ENCODE assay signal across 22 mouse cellular contexts in genomic region chr2:38367023-38367422, GRCm38 (mm10). TPM values are rescaled to one million over a fixed set of nuclear protein-coding genes. Genes with fewer than 3 reads are reported as not detected.
A peak's percentile ranks its signal among the peaks of the same experiment; 100 is the strongest.
DNase-seq lines count a peak whose midpoint lies in the region; ATAC-seq and TF ChIP-seq lines count a peak whose summit lies in the region.
"Had no signal": no experiment of that assay in that cellular context is flagged by ENCODE, and none has a peak within 500 bp of the region (broad histone marks: within the 10 kb centered on the region; RNA-seq: fewer than 3 reads in every experiment).

No protein-coding gene starts in this region.

- no peak overlapping the region for H3K9ac ChIP-seq in intestine, postnatal 0 days (ENCODE audit: low read depth, low read length)
- no peak overlapping the region for H3K9ac ChIP-seq in intestine, embryonic 16.5 days (ENCODE audit: low read depth, low read length)
- H3K9ac ChIP-seq in forebrain, embryonic 11.5 days (ENCODE audit: low read length), result 0 out of 2 replicates have a peak overlapping the region, but pooled peaks have one; percentile 12
- no peak overlapping the region for H3K9ac ChIP-seq in forebrain, embryonic 15.5 days (replicated peaks)
- H3K9ac ChIP-seq in midbrain, embryonic 11.5 days (ENCODE audit: low read length), result no peak overlapping the region
- H3K9ac ChIP-seq: liver, embryonic 14.5 days had no signal

- H3K4me1 ChIP-seq in intestine, postnatal 0 days (replicated peaks; ENCODE audit: control insufficient read depth, insufficient read depth, low read length), result no peaks in the 10 kb centered on the region
- peaks cover 4% of the 10 kb centered on the region; the same call in 1 of the 2 replicates for H3K4me1 ChIP-seq in intestine, embryonic 16.5 days (ENCODE audit: control insufficient read depth, insufficient read depth, low read length)
- peaks cover 7% of the 10 kb centered on the region for H3K4me1 ChIP-seq in forebrain, embryonic 11.5 days (replicated peaks; ENCODE audit: control insufficient read depth, insufficient read depth, low read length)
- peaks cover 30% of the 10 kb centered on the region for H3K4me1 ChIP-seq in forebrain, embryonic 15.5 days
- H3K4me1 ChIP-seq in midbrain, embryonic 11.5 days (ENCODE audit: control insufficient read depth, insufficient read depth, low read length), result no peaks in the 10 kb centered on the region; the same call in 1 of the 2 replicates
- no peaks in the 10 kb centered on the region for H3K4me1 ChIP-seq in kidney, adult 2 months (ENCODE audit: control insufficient read depth, insufficient read depth, low read length)

- peaks cover 75% of the 10 kb centered on the region for H3K27me3 ChIP-seq in intestine, postnatal 0 days (replicated peaks; ENCODE audit: control insufficient read depth, insufficient read depth, low read length)
- peaks cover 58% of the 10 kb centered on the region for H3K27me3 ChIP-seq in intestine, embryonic 16.5 days (replicated peaks; ENCODE audit: control insufficient read depth, insufficient read depth, low read length)
- H3K27me3 ChIP-seq in forebrain, embryonic 11.5 days (ENCODE audit: control insufficient read depth, insufficient read depth, low read length), result no peaks in the 10 kb centered on the region; the same call in 1 of the 2 replicates
- H3K27me3 ChIP-seq in forebrain, embryonic 15.5 days, result no peaks in the 10 kb centered on the region
- peaks cover 94% of the 10 kb centered on the region for H3K27me3 ChIP-seq in midbrain, embryonic 11.5 days (ENCODE audit: control insufficient read depth, insufficient read depth, low read length)
- H3K27me3 ChIP-seq in kidney, adult 2 months (replicated peaks; ENCODE audit: control insufficient read depth, insufficient read depth, low read length), result 0 out of 2 replicates have a peak, but pooled peaks cover 2% of the 10 kb centered on the region

- H3K27ac ChIP-seq in intestine, postnatal 0 days (ENCODE audit: low read depth, low read length), result no peak overlapping the region
- H3K27ac ChIP-seq in intestine, embryonic 16.5 days (ENCODE audit: low read length), result no peak overlapping the region
- no peak overlapping the region for H3K27ac ChIP-seq in forebrain, embryonic 11.5 days (ENCODE audit: low read depth, low read length)
- H3K27ac ChIP-seq in forebrain, embryonic 15.5 days (replicated peaks), result peak overlapping the region; percentile 47; the same call in 1 of the 2 replicates
- no peak overlapping the region for H3K27ac ChIP-seq in midbrain, embryonic 11.5 days (ENCODE audit: low read depth, low read length)
- no peak overlapping the region for H3K27ac ChIP-seq in kidney, adult 2 months (ENCODE audit: insufficient read depth, low read depth, low read length)
- H3K27ac ChIP-seq: hindbrain, postnatal 0 days; liver, embryonic 14.5 days had no signal

- 6% methylated on average over 9 of the region's 9 CpGs for WGBS in intestine, postnatal 0 days
- WGBS in intestine, embryonic 16.5 days, result 5% methylated on average over 9 of the region's 9 CpGs
- 36% methylated on average over 9 of the region's 9 CpGs for WGBS in forebrain, embryonic 11.5 days
- 29% methylated on average over 9 of the region's 9 CpGs for WGBS in forebrain, embryonic 15.5 days
- WGBS in midbrain, embryonic 11.5 days, result 14% methylated on average over 9 of the region's 9 CpGs
- 30% methylated on average over 9 of the region's 9 CpGs for WGBS in kidney, adult 2 months

- no peaks in the 10 kb centered on the region for H3K9me3 ChIP-seq in intestine, postnatal 0 days (ENCODE audit: control insufficient read depth)
- H3K9me3 ChIP-seq in intestine, embryonic 16.5 days (ENCODE audit: control insufficient read depth, low read length), result no peaks in the 10 kb centered on the region
- no peaks in the 10 kb centered on the region for H3K9me3 ChIP-seq in forebrain, embryonic 11.5 days (ENCODE audit: control insufficient read depth, low read length)
- H3K9me3 ChIP-seq in forebrain, embryonic 15.5 days, result no peaks in the 10 kb centered on the region
- H3K9me3 ChIP-seq in midbrain, embryonic 11.5 days (ENCODE audit: control insufficient read depth, low read length), result no peaks in the 10 kb centered on the region

- no peak overlapping the region for H3K4me3 ChIP-seq in intestine, postnatal 0 days (ENCODE audit: low read depth, low read length)
- H3K4me3 ChIP-seq in intestine, embryonic 16.5 days (ENCODE audit: low read length), result no peak overlapping the region
- H3K4me3 ChIP-seq in forebrain, embryonic 11.5 days (ENCODE audit: low read depth, low read length), result no peak overlapping the region
- no peak overlapping the region for H3K4me3 ChIP-seq in forebrain, embryonic 15.5 days
- H3K4me3 ChIP-seq in midbrain, embryonic 11.5 days (ENCODE audit: low read depth, low read length), result no peak overlapping the region
- H3K4me3 ChIP-seq in kidney, adult 2 months (ENCODE audit: insufficient read depth, low read depth, low read length), result no peak overlapping the region
- H3K4me3 ChIP-seq: megakaryocyte, embryonic 14.5 days had no signal

- no peak for TF ChIP-seq CTCF in intestine, postnatal 0 days (IDR thresholded peaks at IDR 0.05; ENCODE audit: low read depth)
- TF ChIP-seq CTCF in kidney, adult 2 months (conservative IDR thresholded peaks at IDR 0.05; ENCODE audit: insufficient read depth, insufficient read length, low read depth, low read length), result no peak

- 0 out of 2 replicates have a peak overlapping the region, but pooled peaks have one; percentile 2 for H3K4me2 ChIP-seq in intestine, postnatal 0 days (replicated peaks; ENCODE audit: low read depth)
- H3K4me2 ChIP-seq in intestine, embryonic 16.5 days (ENCODE audit: low read depth, low read length), result no peak overlapping the region
- H3K4me2 ChIP-seq in forebrain, embryonic 11.5 days (ENCODE audit: low read depth, low read length, severe bottlenecking), result no peak overlapping the region
- H3K4me2 ChIP-seq in forebrain, embryonic 15.5 days (replicated peaks), result no peak overlapping the region
- no peak overlapping the region for H3K4me2 ChIP-seq in midbrain, embryonic 11.5 days

- no peaks in the 10 kb centered on the region for H3K36me3 ChIP-seq in intestine, postnatal 0 days (ENCODE audit: control insufficient read depth, insufficient read depth)
- H3K36me3 ChIP-seq in intestine, embryonic 16.5 days (ENCODE audit: control insufficient read depth, insufficient read depth, low read length), result no peaks in the 10 kb centered on the region
- H3K36me3 ChIP-seq in forebrain, embryonic 11.5 days (ENCODE audit: control insufficient read depth, insufficient read depth, low read length), result peaks cover 19% of the 10 kb centered on the region
- H3K36me3 ChIP-seq in forebrain, embryonic 15.5 days, result peaks cover 33% of the 10 kb centered on the region
- 0 out of 2 replicates have a peak, but pooled peaks cover 2% of the 10 kb centered on the region for H3K36me3 ChIP-seq in midbrain, embryonic 11.5 days (ENCODE audit: control insufficient read depth, insufficient read depth, low read length)
- H3K36me3 ChIP-seq in kidney, adult 2 months (ENCODE audit: control insufficient read depth, insufficient read depth, low read length), result no peaks in the 10 kb centered on the region

- no peak for ATAC-seq in intestine, postnatal 0 days
- no peak for ATAC-seq in intestine, embryonic 16.5 days
- ATAC-seq in forebrain, embryonic 11.5 days (replicated peaks; ENCODE audit: low FRiP score), result peak; percentile 22; the same call in 1 of the 2 replicates
- ATAC-seq in forebrain, embryonic 15.5 days (replicated peaks), result peak; percentile 34; the same call in 1 of the 2 replicates
- peak; percentile 34; the same call in 1 of the 2 replicates for ATAC-seq in midbrain, embryonic 11.5 days (ENCODE audit: low FRiP score)
- ATAC-seq in monocyte, adult 5-6 weeks (replicated peaks; ENCODE audit: insufficient number of reproducible peaks, low FRiP score, low TSS enrichment, poor library complexity, severe bottlenecking), result no peak
- ATAC-seq: hindbrain, postnatal 0 days; lung, postnatal 0 days had no signal

- DNase-seq in forebrain, embryonic 11.5 days (ENCODE audit: low spot score), result no peak
- peak; percentile 89 for DNase-seq in midbrain, embryonic 11.5 days (ENCODE audit: low spot score, missing footprints)
- no peak for DNase-seq in left cerebral cortex, adult 18-20 months (ENCODE audit: low spot score in 2 of 2)
- no peak for DNase-seq in kidney, adult 2 months
- DNase-seq: adrenal gland, postnatal 36 days; cerebellum, adult 8-10 months; heart, adult 18-20 months; kidney, adult 9 months; kidney, postnatal 4 days; left cerebral cortex, postnatal 4 days; right cerebral cortex, adult 18-20 months had no signal

- no peak for TF ChIP-seq POLR2A in kidney, adult 2 months (IDR thresholded peaks at IDR 0.05; ENCODE audit: low read depth, low read length)

RNA-seq across cellular contexts. Expression of gene Lhx2, which starts 27.9 kb away (rescaled TPM):
- not detected in 2 replicates for polyA plus RNA-seq in intestine, postnatal 0 days (2015; fragmentation: Nextera tagmentation; extraction: Ambion mirVana)
- polyA plus RNA-seq in intestine, embryonic 16.5 days (2015; fragmentation: Nextera tagmentation; extraction: Ambion mirVana), result 0.05 TPM in 1 of 2 replicates, not detected in the other
- polyA plus RNA-seq in forebrain, embryonic 11.5 days (2014; fragmentation: Nextera tagmentation; extraction: Ambion mirVana), result 175 and 195 TPM in 2 replicates
- 91.0 and 111 TPM in 2 replicates for polyA plus RNA-seq in forebrain, embryonic 15.5 days (2015; fragmentation: Nextera tagmentation; extraction: Ambion mirVana)
- 55.5 and 61.5 TPM in 2 replicates for polyA plus RNA-seq in midbrain, embryonic 11.5 days (2014; fragmentation: Nextera tagmentation; extraction: Ambion mirVana)
- total RNA-seq in monocyte, adult 5-6 weeks (2017), result not detected in 3 replicates
- total RNA-seq in left cerebral cortex, adult 18-20 months (2021), result 10 to 100 TPM; 82.2 to 89.2 TPM
- polyA plus RNA-seq in kidney, adult 2 months (2012; rRNA removed), result 0.08 and 0.10 TPM in 2 replicates
- total RNA-seq: adrenal gland, postnatal 36 days; common myeloid progenitor, adult 5-6 weeks; heart, adult 18-20 months had no signal
- polyA plus RNA-seq: heart, postnatal 0 days; lung, postnatal 0 days; urinary bladder, adult 2 months had no signal

Comparison
In these comparisons a context has a peak if more than half of its experiments do, and no peak if none do; other contexts are left out.
1. ATAC-seq: peak in forebrain, embryonic 11.5 days (single experiment), forebrain, embryonic 15.5 days (single experiment) and midbrain, embryonic 11.5 days (single experiment); none in intestine, postnatal 0 days (single experiment), intestine, embryonic 16.5 days (single experiment) and monocyte, adult 5-6 weeks (single experiment).
2. RNA of gene Lhx2, which starts 27.9 kb away (polyA plus RNA-seq): 175 to 195 TPM in forebrain, embryonic 11.5 days, 91.0 to 111 TPM in forebrain, embryonic 15.5 days and 55.5 to 61.5 TPM in midbrain, embryonic 11.5 days; 0.08 to 0.10 TPM in kidney, adult 2 months, not detected in intestine, postnatal 0 days and 0.05 TPM in intestine, embryonic 16.5 days; every median in the first group is over 10 times any median in the second.